Mouse (Mus musculus): ENCODE measurements around the gene Gatad2a. TPM values are rescaled to one million over a fixed set of nuclear protein-coding genes. Genes with fewer than 3 reads are reported as not detected.

Gene Gatad2a
- polyA plus RNA-seq, 1 experiment from 2014 or later = 44.3 TPM

Other genes starting within 250 kb of the Gatad2a start
- 6.3 and 7.3 TPM in 2 replicates for gene Zfp963, start 246.4 kb downstream of the Gatad2a start, polyA plus RNA-seq (2016; fragmentation: Nextera tagmentation; extraction: Ambion mirVana)
- 0.71 TPM in 1 of 2 replicates, not detected in the other for gene Gm20422, start 221.5 kb downstream of the Gatad2a start, polyA plus RNA-seq (2016; fragmentation: Nextera tagmentation; extraction: Ambion mirVana)
- gene Atp13a1, start 205.2 kb downstream of the Gatad2a start, polyA plus RNA-seq (2016; fragmentation: Nextera tagmentation; extraction: Ambion mirVana) = 54.8 and 55.4 TPM in 2 replicates
- 44.6 and 45.7 TPM in 2 replicates for gene Zfp866, start 205.2 kb downstream of the Gatad2a start, polyA plus RNA-seq (2016; fragmentation: Nextera tagmentation; extraction: Ambion mirVana)
- gene Gmip, start 187.7 kb downstream of the Gatad2a start, polyA plus RNA-seq (2016; fragmentation: Nextera tagmentation; extraction: Ambion mirVana) = 19.6 and 20.2 TPM in 2 replicates
- 0.54 and 0.65 TPM in 2 replicates for gene Lpar2, start 174.0 kb downstream of the Gatad2a start, polyA plus RNA-seq (2016; fragmentation: Nextera tagmentation; extraction: Ambion mirVana)
- 44.8 and 49.3 TPM in 2 replicates for gene Pbx4, start 163.9 kb downstream of the Gatad2a start, polyA plus RNA-seq (2016; fragmentation: Nextera tagmentation; extraction: Ambion mirVana)
- gene Cilp2, start 108.7 kb downstream of the Gatad2a start, polyA plus RNA-seq (2016; fragmentation: Nextera tagmentation; extraction: Ambion mirVana) = 0.85 and 1.1 TPM in 2 replicates
- gene Tssk6, start 94.2 kb downstream of the Gatad2a start, polyA plus RNA-seq (2016; fragmentation: Nextera tagmentation; extraction: Ambion mirVana) = 4.0 and 5.7 TPM in 2 replicates
- 165 and 170 TPM in 2 replicates for gene Ndufa13, start 93.8 kb downstream of the Gatad2a start, polyA plus RNA-seq (2016; fragmentation: Nextera tagmentation; extraction: Ambion mirVana)
- gene Yjefn3, start 93.7 kb downstream of the Gatad2a start, polyA plus RNA-seq (2016; fragmentation: Nextera tagmentation; extraction: Ambion mirVana) = 7.2 and 8.0 TPM in 2 replicates
- gene Mau2, start 46.4 kb upstream of the Gatad2a start, polyA plus RNA-seq (2016; fragmentation: Nextera tagmentation; extraction: Ambion mirVana) = 76.4 and 77.8 TPM in 2 replicates
- gene Sugp1, start 46.4 kb upstream of the Gatad2a start, polyA plus RNA-seq (2016; fragmentation: Nextera tagmentation; extraction: Ambion mirVana) = 55.6 and 56.8 TPM in 2 replicates
- 1.3 and 2.0 TPM in 2 replicates for gene Tm6sf2, start 76.5 kb upstream of the Gatad2a start, polyA plus RNA-seq (2016; fragmentation: Nextera tagmentation; extraction: Ambion mirVana)
- gene Hapln4, start 87.1 kb upstream of the Gatad2a start, polyA plus RNA-seq (2016; fragmentation: Nextera tagmentation; extraction: Ambion mirVana) = 0.20 and 0.23 TPM in 2 replicates
- 91.9 and 109 TPM in 2 replicates for gene Ncan, start 124.5 kb upstream of the Gatad2a start, polyA plus RNA-seq (2016; fragmentation: Nextera tagmentation; extraction: Ambion mirVana)
- 23.3 and 23.8 TPM in 2 replicates for gene Nr2c2ap, start 134.9 kb upstream of the Gatad2a start, polyA plus RNA-seq (2016; fragmentation: Nextera tagmentation; extraction: Ambion mirVana)
- 16.3 and 17.8 TPM in 2 replicates for gene Rfxank, start 142.8 kb upstream of the Gatad2a start, polyA plus RNA-seq (2016; fragmentation: Nextera tagmentation; extraction: Ambion mirVana)
- gene Borcs8, start 143.1 kb upstream of the Gatad2a start, polyA plus RNA-seq (2016; fragmentation: Nextera tagmentation; extraction: Ambion mirVana) = 37.1 and 41.9 TPM in 2 replicates
- 0.19 and 0.46 TPM in 2 replicates for gene Mef2b, start 143.3 kb upstream of the Gatad2a start, polyA plus RNA-seq (2016; fragmentation: Nextera tagmentation; extraction: Ambion mirVana)
- gene Tmem161a, start 176.0 kb upstream of the Gatad2a start, polyA plus RNA-seq (2016; fragmentation: Nextera tagmentation; extraction: Ambion mirVana) = 47.6 and 49.0 TPM in 2 replicates
- 3.9 and 4.3 TPM in 2 replicates for gene Slc25a42, start 215.9 kb upstream of the Gatad2a start, polyA plus RNA-seq (2016; fragmentation: Nextera tagmentation; extraction: Ambion mirVana)
- 82.5 and 88.6 TPM in 2 replicates for gene Sugp2, start 237.8 kb upstream of the Gatad2a start, polyA plus RNA-seq (2016; fragmentation: Nextera tagmentation; extraction: Ambion mirVana)
- gene Armc6, start 238.1 kb upstream of the Gatad2a start, polyA plus RNA-seq (2016; fragmentation: Nextera tagmentation; extraction: Ambion mirVana) = 45.5 and 47.1 TPM in 2 replicates

Data from midbrain, embryonic 12.5 days (tissue).